Mouse (Mus musculus): Measurements from ENCODE around the gene Rhebl1.

DNA sequence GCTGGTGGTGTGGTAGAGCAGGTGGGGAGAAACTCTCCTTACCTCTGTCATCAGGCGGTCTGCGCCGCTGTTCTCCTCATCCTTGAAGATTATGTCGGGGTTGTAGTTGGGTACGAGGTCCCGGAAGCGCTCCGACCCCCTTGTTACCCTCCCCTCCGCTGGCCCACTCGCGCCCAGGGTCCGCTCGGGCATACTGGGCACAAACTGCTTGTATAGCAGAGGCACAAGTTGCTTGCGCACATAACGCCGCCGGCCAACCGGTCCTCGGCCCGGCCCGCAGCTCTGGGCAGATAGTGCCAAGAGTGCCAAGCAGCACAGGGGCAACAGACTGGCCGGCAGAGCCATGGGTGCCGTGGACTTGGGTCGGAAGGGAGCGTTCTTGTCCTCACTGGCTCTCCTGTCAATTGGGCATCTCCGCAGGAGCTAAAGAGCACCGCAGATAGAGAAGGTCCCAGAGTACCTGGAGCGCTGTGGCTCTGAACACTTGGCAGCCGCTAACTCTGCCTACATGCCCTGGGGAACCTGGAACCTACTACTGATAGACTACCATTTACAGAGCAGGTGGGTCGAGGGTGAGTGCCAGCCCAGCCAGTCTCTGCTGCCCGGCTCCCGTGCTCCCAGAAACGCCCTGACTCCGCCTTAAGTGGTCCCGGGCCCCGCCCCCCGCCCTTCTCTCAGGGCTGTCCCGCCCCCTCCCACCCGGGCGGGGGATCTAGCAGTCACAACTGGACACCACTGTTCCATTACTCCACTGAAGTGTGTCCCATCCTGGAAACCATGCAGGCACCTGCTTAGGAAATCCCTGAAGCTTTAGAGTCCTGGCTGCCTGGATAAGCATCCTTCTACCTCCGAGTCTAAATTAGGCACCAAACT lies 3.8 kb upstream of the Rhebl1 start, which contains the start of gene Dhh:
- no peak for TF ChIP-seq CTCF (IDR thresholded peaks at IDR 0.05; ENCODE audit: low read depth, low read length)
- TF ChIP-seq POLR2A (IDR thresholded peaks at IDR 0.05; ENCODE audit: extremely low read depth, insufficient read depth, low read length): no peak

Data from liver, adult 2 months (tissue).